Mouse (Mus musculus) spleen, adult 2 months (tissue): ENCODE results near the gene Smyd1.

ENCODE experiments used
- CTCF ChIP-seq: fragments of 200-500 bp; IDR thresholded peaks from 2 replicates; pipeline ENCODE4 v1.5.1; 2011; ENCODE audit warnings: mild to moderate bottlenecking, inconsistent platforms; ENCODE audit not compliant: insufficient read depth, insufficient read length, insufficient replicate concordance; ENCODE audit errors: extremely low read depth
- POLR2A ChIP-seq: fragments of 200-500 bp; IDR thresholded peaks from 2 replicates; pipeline ENCODE4 v1.6.1; 2011; ENCODE audit warnings: low read depth, low read length, inconsistent platforms

DNA sequence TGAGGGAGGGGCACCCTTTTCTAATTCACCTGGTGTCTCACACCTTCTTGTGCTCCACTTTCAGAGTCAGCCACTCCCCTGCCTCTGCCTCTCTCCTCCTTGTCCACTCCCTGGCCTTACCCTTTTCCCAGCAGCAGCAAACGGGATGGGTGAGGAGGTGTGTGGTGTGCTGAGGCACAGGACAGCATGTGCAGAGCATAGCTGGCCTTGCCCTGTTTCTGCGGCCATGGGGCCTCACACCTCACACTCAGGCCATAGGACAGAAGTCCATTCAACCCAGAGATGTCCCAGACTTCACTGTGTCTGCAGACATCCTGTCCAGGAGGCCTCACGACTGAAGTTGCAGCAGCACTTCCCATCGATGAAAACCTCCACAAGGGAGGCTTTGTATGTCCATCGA is 118.4 kb downstream of the Smyd1 start:
- no peak for TF ChIP-seq POLR2A
- TF ChIP-seq CTCF: no peak
